Mouse (Mus musculus) E14TG2a.4 (cell line): ENCODE data around the gene Ksr1.
"Not testable (repeated sequence)": the region's sequence is repeated elsewhere in the genome, so short reads cannot be mapped to it uniquely, and the experiment has no call there.

ENCODE experiments used
- H3K27me3 ChIP-seq: 2 replicates; pipeline ENCODE4 v1.6.1; 2014; ENCODE audit warnings: low read length, control low read depth; ENCODE audit not compliant: insufficient read depth
- H3K36me3 ChIP-seq: 2 replicates; pipeline ENCODE4 v1.6.1; 2014; ENCODE audit warnings: low read length, control low read depth; ENCODE audit not compliant: insufficient read depth
- H3K4me1 ChIP-seq: replicated peaks from 2 replicates; pipeline ENCODE4 v1.6.1; 2014; ENCODE audit warnings: low read depth, low read length, control low read depth
- H3K4me3 ChIP-seq: replicated peaks from 2 replicates; pipeline ENCODE4 v1.5.1; 2014; ENCODE audit warnings: mild to moderate bottlenecking, low read length
- H3K9me3 ChIP-seq: 2 replicates; pipeline ENCODE4 v1.6.1; 2014; ENCODE audit warnings: low read length, control low read depth
- CTCF ChIP-seq: conservative IDR thresholded peaks from 2 replicates; pipeline ENCODE4 v1.5.1; 2014; ENCODE audit warnings: low read length
- NANOG ChIP-seq: IDR thresholded peaks from 2 replicates; pipeline ENCODE4 v1.6.1; 2014; ENCODE audit warnings: borderline replicate concordance, low read length, mixed read lengths
- POU5F1 ChIP-seq: IDR thresholded peaks from 2 replicates; pipeline ENCODE4 v1.6.1; 2014; ENCODE audit warnings: low read length, borderline replicate concordance

Ksr1 gene

DNA sequence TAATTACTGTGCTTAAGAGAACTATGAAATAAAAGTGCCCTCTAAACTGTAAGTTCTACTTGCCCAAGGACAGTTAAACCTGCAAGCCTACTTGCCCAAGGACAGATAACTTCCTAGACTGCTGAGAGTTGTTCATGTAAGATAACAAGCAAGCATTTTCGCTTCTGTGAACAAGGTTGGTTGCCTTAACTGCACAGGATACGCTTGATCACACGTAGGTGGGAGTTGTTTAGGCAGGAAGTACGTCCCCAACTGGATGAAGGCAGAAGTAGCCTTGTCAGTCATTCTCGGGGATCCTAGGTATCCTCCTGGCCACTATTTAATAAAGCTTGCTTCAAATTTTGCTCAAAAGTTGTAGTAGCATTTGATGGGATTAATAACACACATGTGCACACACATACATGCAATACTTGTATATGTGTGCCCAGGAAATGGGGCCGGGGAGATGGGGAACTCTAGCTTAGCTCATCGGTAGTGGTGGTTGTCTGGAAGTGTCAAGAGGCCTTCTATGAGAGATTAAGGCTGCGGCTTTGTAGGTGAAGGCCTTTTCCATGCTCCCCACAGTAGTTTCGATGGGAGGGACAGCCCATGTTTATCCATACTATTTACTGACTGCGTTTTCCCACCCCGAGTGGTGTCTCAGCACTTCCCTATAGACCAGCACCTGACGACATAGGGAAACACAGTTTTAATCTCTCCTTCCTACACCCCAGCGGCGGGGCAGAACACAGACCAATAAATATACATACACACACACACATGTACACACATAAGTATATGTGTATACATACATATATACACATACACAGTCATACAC is 140.4 kb downstream of the Ksr1 start:
- no peak for TF ChIP-seq NANOG
- no peak for TF ChIP-seq CTCF
- TF ChIP-seq POU5F1 = no peak
- Histone ChIP-seq H3K4me3 (no peak overlapping the region), H3K4me1 (peaks cover 83% of the 10 kb centered on the region), H3K36me3 (no peaks in the 10 kb centered on the region), H3K27me3 (no peaks in the 10 kb centered on the region), H3K9me3 (no peaks in the 10 kb centered on the region)

DNA sequence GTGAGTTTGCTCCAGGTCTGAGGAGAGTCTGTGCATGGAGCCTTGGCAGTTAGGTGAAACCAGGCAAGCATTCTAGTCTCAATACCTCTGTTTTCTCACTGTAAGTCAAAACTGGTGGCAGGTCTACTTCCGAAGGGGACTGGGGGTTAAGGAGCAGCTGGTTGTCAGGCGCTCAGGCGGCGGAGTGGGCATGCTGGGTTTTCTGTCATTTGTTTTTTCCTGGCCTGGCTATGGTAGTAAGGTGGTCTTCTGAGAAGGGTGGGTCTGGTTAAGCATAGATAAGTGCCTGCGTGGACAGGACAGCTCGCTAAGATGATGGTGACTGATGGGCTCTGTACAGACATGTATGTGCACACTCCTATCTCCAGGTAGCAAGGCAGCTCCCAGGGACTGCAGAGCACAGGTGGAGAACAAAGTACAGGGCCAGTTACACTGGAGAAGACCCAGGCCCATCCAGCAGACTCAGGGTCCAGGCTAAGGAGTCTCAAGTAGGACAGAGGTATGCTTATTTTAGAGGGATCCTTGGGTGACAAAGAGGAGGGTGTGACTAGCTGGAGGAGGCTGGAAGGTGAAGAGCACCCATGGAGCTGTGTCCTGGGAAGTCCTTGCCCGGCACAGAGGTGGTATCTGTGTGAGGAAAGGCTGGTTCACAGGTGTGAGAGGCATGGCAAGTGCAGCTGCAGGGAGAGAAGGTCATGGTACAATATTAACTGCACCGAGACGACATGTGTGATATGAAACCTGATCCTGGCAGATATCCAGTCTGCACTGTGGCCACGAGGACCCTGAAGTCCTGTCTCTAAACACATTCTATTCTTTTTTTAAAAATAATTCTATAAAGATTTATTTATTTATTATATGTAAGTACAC is 142.2 kb downstream of the Ksr1 start:
- H3K4me3 ChIP-seq = peak overlapping the region; percentile 41; the same call in 1 of the 2 replicates

DNA sequence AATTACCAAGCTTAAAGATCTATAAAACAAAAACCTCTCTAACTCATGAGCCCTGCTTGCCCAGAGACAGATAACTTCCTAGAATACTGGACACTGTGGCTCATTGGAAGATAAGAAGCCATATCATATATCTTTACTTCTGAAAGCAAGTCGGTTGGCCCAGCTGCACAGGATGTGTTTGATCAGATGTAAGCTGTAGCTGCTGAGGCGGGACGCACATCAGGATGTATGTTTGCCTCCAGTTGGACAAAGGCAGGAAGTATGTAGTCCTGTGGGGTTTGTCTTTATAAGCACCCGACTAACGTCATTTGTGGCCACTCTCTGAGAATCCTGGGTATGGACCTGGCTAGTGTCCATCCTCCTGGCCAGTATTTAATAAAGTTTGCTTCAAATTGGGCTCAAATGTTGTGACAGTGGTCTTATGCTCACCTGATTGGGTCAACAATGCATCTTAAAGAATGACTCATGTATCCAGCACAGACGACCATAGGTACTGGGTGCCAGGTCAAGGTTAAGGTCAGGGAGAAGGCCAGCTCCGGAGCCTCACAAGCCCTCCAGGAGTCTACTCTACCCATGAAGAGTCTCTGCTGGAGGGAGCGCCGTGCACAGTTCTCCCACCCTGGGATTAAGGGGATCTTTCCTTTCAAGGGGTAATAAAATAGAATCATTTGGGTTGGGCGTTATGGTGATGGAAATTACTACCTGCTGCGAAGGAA is 143.0 kb downstream of the Ksr1 start:
- TF ChIP-seq POU5F1 (no peak), CTCF (no peak), NANOG (peak; percentile 80)
- Histone ChIP-seq H3K4me3 (peak overlapping the region; percentile 41; the same call in 1 of the 2 replicates), H3K36me3 (no peaks in the 10 kb centered on the region), H3K9me3 (peaks cover 5% of the 10 kb centered on the region), H3K4me1 (peaks cover 85% of the 10 kb centered on the region), H3K27me3 (no peaks in the 10 kb centered on the region)

More for the DNA sequence above, 142.2 kb downstream of the Ksr1 start:
- TF ChIP-seq NANOG = no peak; the same call in 1 of the 2 replicates
- H3K9me3 ChIP-seq = no peaks in the 10 kb centered on the region
- no peaks in the 10 kb centered on the region for H3K27me3 ChIP-seq
- no peaks in the 10 kb centered on the region for H3K36me3 ChIP-seq
- H3K4me1 ChIP-seq = peaks cover 89% of the 10 kb centered on the region

DNA sequence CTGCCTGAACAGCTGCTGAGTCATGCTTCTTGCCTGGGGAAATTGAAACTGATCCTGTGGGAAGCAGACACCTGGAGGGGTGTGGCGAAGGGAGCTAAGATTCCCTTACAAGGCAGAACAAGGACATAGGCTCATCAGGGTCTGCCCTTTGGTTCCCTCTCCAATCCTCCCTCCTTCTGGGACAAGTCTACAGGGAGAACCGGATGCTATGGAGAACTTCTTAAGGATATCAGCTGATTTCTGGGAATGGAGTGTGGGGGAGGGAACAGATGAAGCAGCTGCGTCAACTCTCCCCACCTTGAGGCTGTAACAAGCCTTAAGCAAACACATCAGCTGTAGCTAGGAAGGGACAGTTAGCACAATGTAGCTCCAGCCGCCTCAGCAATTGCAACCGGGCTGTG is 143.7 kb downstream of the Ksr1 start:
- H3K4me1 ChIP-seq = peaks cover 78% of the 10 kb centered on the region
- TF ChIP-seq NANOG (no peak), POU5F1 (no peak), CTCF (no peak)
- H3K9me3 ChIP-seq = peaks cover 12% of the 10 kb centered on the region
- peak overlapping the region; percentile 32; the same call in 1 of the 2 replicates for H3K4me3 ChIP-seq
- H3K36me3 ChIP-seq = peaks cover 1% of the 10 kb centered on the region
- no peaks in the 10 kb centered on the region for H3K27me3 ChIP-seq

DNA sequence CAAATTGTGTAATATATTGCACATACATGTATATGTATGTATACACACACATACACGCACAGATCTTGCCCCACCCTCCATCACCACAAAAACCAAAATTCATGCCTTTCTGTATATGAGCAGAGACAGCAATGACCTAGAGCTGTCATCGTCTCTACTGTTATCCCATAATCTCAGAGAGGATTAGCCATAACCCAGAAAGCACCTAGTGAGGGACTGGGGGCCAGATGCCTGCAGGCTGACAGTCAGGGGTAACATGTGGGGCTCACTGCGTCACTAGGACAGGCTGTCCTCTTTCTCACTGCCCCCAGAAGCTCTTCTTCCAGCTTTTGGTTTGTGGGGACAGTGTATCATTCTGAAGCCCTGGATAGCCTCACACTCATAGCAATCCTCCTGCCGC is 144.3 kb downstream of the Ksr1 start:
- H3K36me3 ChIP-seq = peaks cover 6% of the 10 kb centered on the region
- TF ChIP-seq POU5F1 (no peak), NANOG (no peak), CTCF (no peak)
- 0 out of 2 replicates have a peak overlapping the region, but pooled peaks have one; percentile 11 for H3K4me3 ChIP-seq
- H3K4me1 ChIP-seq = peaks cover 75% of the 10 kb centered on the region
- no peaks in the 10 kb centered on the region for H3K27me3 ChIP-seq
- H3K9me3 ChIP-seq = peaks cover 19% of the 10 kb centered on the region

DNA sequence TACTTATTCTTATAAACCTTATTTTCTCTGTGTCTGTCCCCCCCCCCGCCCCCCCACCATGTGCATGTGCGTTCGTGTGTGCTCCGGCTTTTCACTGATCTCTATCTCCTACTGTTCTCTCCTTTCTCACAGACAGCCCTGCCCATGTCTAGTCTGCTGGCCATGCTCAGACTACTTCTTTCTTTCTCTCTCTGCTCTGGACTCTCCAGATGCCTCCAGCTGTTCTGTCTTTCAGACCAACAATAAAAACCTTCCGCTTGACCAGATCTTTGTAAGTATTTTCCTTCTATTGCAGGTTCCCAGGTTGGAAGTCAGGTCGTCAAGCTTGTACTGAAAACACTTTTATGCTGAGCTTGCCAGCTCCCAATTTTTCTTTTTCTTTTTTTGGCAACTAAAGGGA is 147.1 kb downstream of the Ksr1 start:
- TF ChIP-seq POU5F1 = no peak
- TF ChIP-seq NANOG = no peak
- TF ChIP-seq CTCF = no peak
- Histone ChIP-seq H3K36me3 (peaks cover 10% of the 10 kb centered on the region), H3K9me3 (peaks cover 43% of the 10 kb centered on the region), H3K27me3 (no peaks in the 10 kb centered on the region), H3K4me3 (no peak overlapping the region), H3K4me1 (peaks cover 48% of the 10 kb centered on the region)

DNA sequence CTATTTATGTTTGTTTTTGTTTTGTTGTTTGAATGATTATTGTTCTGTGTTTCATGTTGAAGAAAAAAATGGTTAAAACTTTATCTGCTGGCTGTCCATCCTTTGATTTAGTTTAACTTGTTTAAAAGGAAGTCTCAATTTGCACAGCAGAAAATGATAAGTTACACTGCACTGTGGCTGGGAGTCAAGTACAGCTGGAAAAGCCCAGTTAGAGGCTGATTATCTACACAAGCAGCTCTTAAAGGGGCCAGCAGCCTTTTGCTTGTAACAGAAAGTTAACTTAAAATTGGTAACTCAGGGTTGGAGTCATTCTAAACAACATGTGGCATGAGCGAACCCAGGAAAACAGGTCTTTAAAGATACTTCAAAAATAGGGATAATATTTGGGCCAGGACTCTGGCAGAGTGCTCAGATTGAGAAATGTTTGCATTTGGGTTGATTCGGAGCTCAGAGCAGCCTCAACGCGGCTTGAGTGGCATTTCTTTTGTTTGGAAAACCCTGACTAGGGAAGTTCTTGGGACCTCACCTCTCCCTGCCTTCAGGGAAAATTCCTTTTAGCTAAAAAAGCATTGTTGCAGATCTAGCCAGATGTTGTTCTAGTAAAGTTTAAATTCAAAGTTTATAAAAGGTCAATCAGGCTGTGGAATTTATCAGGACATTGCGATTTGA is 155.2 kb downstream of the Ksr1 start:
- H3K27me3 ChIP-seq, H3K36me3 ChIP-seq, H3K4me1 ChIP-seq, H3K4me3 ChIP-seq: not testable (repeated sequence)
- peaks cover 69% of the 10 kb centered on the region for H3K9me3 ChIP-seq

DNA sequence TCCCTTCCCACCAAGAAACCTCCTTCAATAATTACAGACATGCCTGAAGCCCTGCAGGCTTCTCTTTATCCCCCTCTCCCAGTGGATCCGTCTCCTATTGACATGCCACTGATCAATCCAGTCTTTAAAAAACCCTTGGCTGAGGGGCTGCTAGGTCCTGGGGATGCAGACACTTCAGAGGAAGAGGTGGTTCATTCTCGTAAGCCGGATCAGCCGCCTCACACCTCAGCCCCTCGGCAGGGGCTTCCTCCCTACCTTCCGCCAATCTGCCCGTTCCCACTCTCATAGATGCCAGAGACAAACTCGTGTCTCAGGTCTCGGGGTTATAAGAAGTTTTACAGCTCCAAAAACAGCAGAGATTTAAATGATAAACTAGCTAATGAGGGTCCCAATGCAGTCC is 156.1 kb downstream of the Ksr1 start:
- TF ChIP-seq POU5F1 (no peak), CTCF (no peak), NANOG (no peak)

DNA sequence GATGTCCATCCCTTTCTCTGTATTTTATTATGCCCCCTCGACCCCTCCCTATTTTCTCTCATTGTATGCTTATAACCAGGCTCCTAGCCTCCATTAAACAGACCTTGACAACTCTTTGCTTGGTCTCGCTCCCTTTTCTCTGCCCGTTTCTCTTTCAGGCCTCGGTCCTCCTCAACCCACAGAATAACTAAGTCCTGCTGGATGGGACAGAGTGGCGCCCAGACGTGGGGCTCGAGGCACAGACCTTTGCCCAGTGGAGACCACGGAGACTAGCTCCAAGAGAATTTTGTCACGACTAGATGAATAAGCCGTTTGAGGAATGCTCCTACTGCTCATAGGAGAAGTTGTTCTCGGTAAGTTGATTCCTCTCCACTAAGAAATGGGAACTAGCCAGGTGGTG is 157.0 kb downstream of the Ksr1 start:
- peaks cover 53% of the 10 kb centered on the region for H3K9me3 ChIP-seq
- not testable (repeated sequence) for H3K4me1 ChIP-seq, H3K27me3 ChIP-seq, H3K4me3 ChIP-seq, H3K36me3 ChIP-seq

More for the DNA sequence above, 156.1 kb downstream of the Ksr1 start:
- 0 out of 2 replicates have a peak, but pooled peaks cover under 1% of the 10 kb centered on the region for H3K4me1 ChIP-seq
- no peak overlapping the region for H3K4me3 ChIP-seq
- peaks cover 6% of the 10 kb centered on the region for H3K36me3 ChIP-seq
- H3K9me3 ChIP-seq = peaks cover 60% of the 10 kb centered on the region
- H3K27me3 ChIP-seq = no peaks in the 10 kb centered on the region
